Mouse (Mus musculus) embryonic stem cell, embryonic (primary cell): ENCODE results near the gene Tbx21.

Source experiments
- CTCF ChIA-PET, 4 experiments: fragments of 300-600 bp in 2 of 4; fragments of 350-600 bp in 2 of 4; sonication (Branson Sonifier 250); formaldehyde crosslinking; loops; one replicate each; lab custom pipeline; 2022; ENCODE audit warnings: inconsistent platforms in 2 of 4; lab: Charles Lee
- POLR2A ChIA-PET, 4 experiments: fragments of 300-600 bp in 2 of 4; fragments of 350-600 bp in 2 of 4; sonication (Branson Sonifier 250); formaldehyde crosslinking; loops; one replicate each; lab custom pipeline; 2022; ENCODE audit warnings: antibody characterized with exemption in 4 of 4, inconsistent platforms in 1 of 4; lab: Charles Lee

The Tbx21 gene

GRCm38 (mm10) chr11:97080291-97080690 is 34.8 kb downstream of the Tbx21 start:
- CTCF ChIA-PET, result interaction anchor here (0.5 to 2.1 kb wide), 15 partner anchors 13 to 1713 kb away, joined by 3 to 14 read pairs (median 4); no protein-coding TSS in a partner anchor

GRCm38 (mm10) chr11:97078751-97079150 is 36.4 kb downstream of the Tbx21 start:
- POLR2A ChIA-PET, result interaction anchor here in 2 of 4 experiments (0.9 to 1.9 kb wide), 12 partner anchors 8 to 110 kb away, joined by 3 to 9 read pairs (median 3); partner anchors contain the start of gene Tbx21 (in 2 of the 2)

More at GRCm38 (mm10) chr11:97080291-97080690, 34.8 kb downstream of the Tbx21 start:
- POLR2A ChIA-PET, result interaction anchor here (0.5 to 1.9 kb wide), 16 partner anchors 11 to 212 kb away, joined by 3 to 9 read pairs (median 3); partner anchors contain the start of genes Lrrc46 (in 1 of the 4), Mrpl10 (in 1 of the 4) and Scrn2 (in 1 of the 4)

DNA sequence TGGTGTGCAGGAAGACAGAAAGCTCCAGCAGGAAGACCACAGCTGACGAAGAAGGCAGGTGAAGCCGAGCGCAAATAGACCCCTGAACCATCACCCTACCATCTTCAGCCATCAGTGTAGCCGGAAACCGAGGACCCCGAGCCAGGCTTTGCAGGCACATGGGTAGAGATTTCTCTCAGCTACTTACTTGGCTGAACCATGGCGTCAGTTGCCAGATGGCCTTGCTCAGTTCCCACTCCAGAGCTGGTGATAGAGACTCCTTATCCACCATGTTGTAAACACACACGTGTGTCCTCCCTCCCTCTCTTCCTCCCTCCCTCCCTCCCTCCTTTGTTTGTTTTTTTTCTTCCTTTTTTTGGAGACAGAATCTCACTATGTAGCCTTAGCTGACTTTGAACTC is 40.9 kb downstream of the Tbx21 start:
- CTCF ChIA-PET, result interaction anchor here in 3 of 4 experiments (0.6 to 1.4 kb wide), 8 partner anchors 9 to 78 kb away, joined by 3 to 5 read pairs (median 3); no protein-coding TSS in a partner anchor
- POLR2A ChIA-PET, result interaction anchor here in 3 of 4 experiments (0.6 to 5.6 kb wide), 9 partner anchors 11 to 1119 kb away, joined by 3 to 51 read pairs (median 4); partner anchors contain the start of gene Tbx21 (in 1 of the 3)

More at GRCm38 (mm10) chr11:97078751-97079150, 36.4 kb downstream of the Tbx21 start:
- CTCF ChIA-PET, result interaction anchor here in 2 of 4 experiments (0.6 to 2.1 kb wide), 5 partner anchors 12 to 91 kb away, joined by 3 to 4 read pairs (median 3); no protein-coding TSS in a partner anchor

GRCm38 (mm10) chr11:97072533-97072932 is 42.6 kb downstream of the Tbx21 start:
- CTCF ChIA-PET, result interaction anchor here (0.5 to 1.3 kb wide), 19 partner anchors 12 to 703 kb away, joined by 3 to 11 read pairs (median 3); partner anchors contain the start of genes 1700001P01Rik (in 1 of the 4), Scrn2 (in 1 of the 4) and Tbx21 (in 1 of the 4)
- POLR2A ChIA-PET, result interaction anchor here in 2 of 4 experiments (0.8 to 5.6 kb wide), 10 partner anchors 9 to 116 kb away, joined by 3 to 51 read pairs (median 4); partner anchors contain the start of genes Kpnb1 (in 1 of the 2), Tbkbp1 (in 1 of the 2) and Tbx21 (in 1 of the 2)

- ChIA-PET CTCF (interaction anchor here in 2 of 4 experiments (0.6 to 1.2 kb wide), 3 partner anchors 12 to 218 kb away, joined by 3 to 9 read pairs (median 3); no protein-coding TSS in a partner anchor), POLR2A (interaction anchor here in 1 of 4 experiments (1.8 to 5.6 kb wide), 3 partner anchors 12 to 81 kb away, joined by 5 to 51 read pairs (median 6); partner anchors contain the start of gene Tbkbp1)
Measured at GRCm38 (mm10) chr11:97071129-97071528, 44.0 kb downstream of the Tbx21 start.

GRCm38 (mm10) chr11:97069770-97070169 is 45.4 kb downstream of the Tbx21 start:
- ChIA-PET POLR2A (interaction anchor here in 2 of 4 experiments (0.7 to 7.5 kb wide), 6 partner anchors 10 to 94 kb away, joined by 3 to 76 read pairs (median 7); partner anchors contain the start of gene Tbx21 (in 1 of the 2)), CTCF (interaction anchor here in 1 of 4 experiments (1.9 kb wide), 1 partner anchor 77 kb away, joined by 5 read pairs; no protein-coding TSS in a partner anchor)

DNA sequence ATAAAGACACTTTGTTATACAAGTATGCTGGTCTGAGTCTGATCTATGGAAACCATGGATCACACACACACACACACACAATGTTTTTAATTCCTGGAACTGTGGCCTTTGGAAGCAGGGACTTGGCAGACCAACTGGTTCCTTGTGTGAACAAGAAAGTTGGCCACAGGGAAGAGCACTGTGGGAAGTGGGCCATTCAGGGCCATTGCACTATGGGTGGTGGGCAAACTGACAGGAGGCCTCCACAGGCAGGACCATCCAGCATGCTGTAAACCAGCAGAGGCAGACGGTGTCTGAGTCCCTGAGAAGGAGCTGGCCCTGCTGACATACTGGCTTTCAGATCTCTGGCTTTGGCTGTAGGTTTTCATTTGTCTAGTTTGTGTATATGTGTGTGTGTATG is 45.8 kb downstream of the Tbx21 start:
- ChIA-PET POLR2A (interaction anchor here in 2 of 4 experiments (0.7 to 7.5 kb wide), 9 partner anchors 11 to 76 kb away, joined by 3 to 76 read pairs (median 5); partner anchors contain the start of genes Lrrc46 (in 1 of the 2), Mrpl10 (in 1 of the 2) and Tbx21 (in 1 of the 2)), CTCF (interaction anchor here in 2 of 4 experiments (0.8 to 1.9 kb wide), 3 partner anchors 45 to 127 kb away, joined by 3 to 5 read pairs (median 5); no protein-coding TSS in a partner anchor)

GRCm38 (mm10) chr11:97066656-97067360 is 48.3 kb downstream of the Tbx21 start:
- POLR2A ChIA-PET, result interaction anchor here (0.6 to 7.5 kb wide), 64 partner anchors 8 to 723 kb away, joined by 3 to 76 read pairs (median 4); partner anchors contain the start of genes Kpnb1 (in 2 of the 4), Lrrc46 (in 2 of the 4), Mrpl10 (in 2 of the 4) and Osbpl7 (in 2 of the 4)

GRCm38 (mm10) chr11:97065538-97066295 is 49.4 kb downstream of the Tbx21 start:
- CTCF ChIA-PET, result interaction anchor here in 3 of 4 experiments (0.6 to 2.2 kb wide), 6 partner anchors 16 to 88 kb away, joined by 3 to 8 read pairs (median 4); partner anchors contain the start of gene Scrn2 (in 1 of the 3)
- POLR2A ChIA-PET, result interaction anchor here in 3 of 4 experiments (0.5 to 7.5 kb wide), 28 partner anchors 9 to 724 kb away, joined by 3 to 76 read pairs (median 4); partner anchors contain the start of genes Kpnb1 (in 2 of the 3), Osbpl7 (in 2 of the 3) and Cdk5rap3 (in 1 of the 3)

More at GRCm38 (mm10) chr11:97066656-97067360, 48.3 kb downstream of the Tbx21 start:
- CTCF ChIA-PET, result interaction anchor here in 3 of 4 experiments (0.9 to 2.2 kb wide), 16 partner anchors 9 to 151 kb away, joined by 3 to 8 read pairs (median 4); partner anchors contain the start of genes Cdk5rap3 (in 1 of the 3) and Scrn2 (in 1 of the 3)

DNA sequence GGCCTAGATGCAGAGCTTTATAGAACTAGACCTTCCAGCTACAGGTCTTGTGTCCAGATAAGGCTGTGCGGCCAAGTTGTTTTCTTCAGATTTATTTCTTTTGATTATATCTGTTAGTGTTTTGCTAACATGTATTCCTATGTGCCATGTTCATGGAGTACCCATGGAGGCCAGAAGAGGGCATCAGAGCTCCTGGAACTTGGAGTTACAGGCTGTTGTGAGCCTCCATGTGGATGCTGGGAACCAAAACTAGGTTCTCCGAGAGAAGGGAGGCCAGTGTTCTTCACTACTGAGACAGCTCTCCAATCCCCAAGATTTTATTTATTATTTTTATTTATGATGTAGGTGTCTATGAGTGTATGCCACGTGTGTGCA is 51.2 kb downstream of the Tbx21 start:
- POLR2A ChIA-PET, result interaction anchor here in 3 of 4 experiments (0.6 to 7.5 kb wide), 16 partner anchors 8 to 125 kb away, joined by 3 to 68 read pairs (median 4); partner anchors contain the start of genes Lrrc46 (in 1 of the 3), Mrpl10 (in 1 of the 3) and Pnpo (in 1 of the 3)
- CTCF ChIA-PET, result interaction anchor here in 3 of 4 experiments (0.5 to 1.9 kb wide), 16 partner anchors 11 to 201 kb away, joined by 3 to 7 read pairs (median 3); partner anchors contain the start of genes Lrrc46 (in 2 of the 3) and Mrpl10 (in 2 of the 3)

GRCm38 (mm10) chr11:97063274-97063920 is 51.7 kb downstream of the Tbx21 start:
- CTCF ChIA-PET, result interaction anchor here in 3 of 4 experiments (0.5 to 1.9 kb wide), 15 partner anchors 11 to 200 kb away, joined by 3 to 7 read pairs (median 3); partner anchors contain the start of genes Lrrc46 (in 2 of the 3) and Mrpl10 (in 2 of the 3)
- POLR2A ChIA-PET, result interaction anchor here in 3 of 4 experiments (0.6 to 7.5 kb wide), 15 partner anchors 8 to 120 kb away, joined by 3 to 68 read pairs (median 4); partner anchors contain the start of genes Lrrc46 (in 1 of the 3), Mrpl10 (in 1 of the 3) and Pnpo (in 1 of the 3)

DNA sequence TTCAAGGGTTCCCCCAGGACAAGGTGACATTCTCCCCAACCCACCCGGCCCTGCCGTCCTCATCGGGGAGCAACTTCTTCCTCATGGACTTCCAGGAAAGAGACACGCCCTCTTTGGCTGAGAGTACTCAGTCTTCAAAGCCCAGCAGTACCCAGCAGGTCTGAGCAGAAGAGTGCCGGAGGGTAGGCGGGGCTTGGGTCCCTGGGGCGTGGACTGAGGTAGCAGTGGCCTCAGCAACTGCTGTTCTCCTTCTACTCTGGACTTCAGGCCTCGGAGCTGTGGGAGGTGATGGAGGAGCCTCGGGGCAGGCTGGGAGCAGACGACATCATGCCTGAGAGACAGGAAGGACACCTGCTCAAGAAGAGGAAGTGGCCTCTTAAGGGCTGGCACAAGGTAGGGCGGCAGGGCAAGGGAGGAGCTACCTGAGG is 62.9 kb downstream of the Tbx21 start:
- ChIA-PET POLR2A (interaction anchor here in 3 of 4 experiments (0.5 to 1.7 kb wide), 10 partner anchors 8 to 258 kb away, joined by 3 to 6 read pairs (median 3); partner anchors contain the start of genes Lrrc46 (in 1 of the 3) and Mrpl10 (in 1 of the 3)), CTCF (interaction anchor here in 2 of 4 experiments (0.9 to 1.1 kb wide), 3 partner anchors 11 to 31 kb away, joined by 4 to 7 read pairs (median 6); partner anchors contain the start of genes Lrrc46 (in 1 of the 2) and Mrpl10 (in 1 of the 2))

DNA sequence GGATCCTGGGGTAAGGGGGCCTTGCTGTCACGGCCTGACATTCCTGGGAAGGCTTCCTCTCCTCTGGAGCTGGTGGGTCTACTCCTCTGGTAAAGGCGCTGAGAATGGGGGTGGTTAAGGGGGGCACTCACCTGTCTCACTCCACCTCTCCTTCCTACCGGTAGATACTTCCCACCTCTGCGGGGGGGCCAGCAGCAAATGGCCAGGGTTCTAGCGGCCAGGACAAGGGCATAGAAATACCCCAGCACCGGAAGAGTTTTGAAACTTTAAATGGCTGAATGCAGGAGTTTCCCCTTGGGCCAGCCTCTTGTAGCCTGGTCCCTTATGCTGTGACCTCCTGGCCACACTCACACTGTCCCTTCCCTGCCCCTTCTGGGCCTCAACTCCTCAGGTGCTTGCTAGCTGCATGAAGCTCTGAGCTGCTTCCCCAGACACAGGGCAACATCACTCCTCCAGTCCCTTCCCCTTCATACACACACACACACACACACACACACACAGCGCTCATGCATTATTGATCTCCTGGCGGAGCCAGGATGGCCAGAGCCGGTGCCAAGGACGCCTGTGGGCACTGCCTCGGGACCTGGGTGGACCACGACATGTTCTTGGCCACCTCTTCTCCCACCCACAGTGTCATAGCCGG is 64.1 kb downstream of the Tbx21 start:
- CTCF ChIA-PET, result interaction anchor here in 3 of 4 experiments (0.5 to 1.9 kb wide), 13 partner anchors 10 to 149 kb away, joined by 3 to 9 read pairs (median 3); partner anchors contain the start of genes Lrrc46 (in 2 of the 3), Mrpl10 (in 2 of the 3) and Scrn2 (in 1 of the 3)
- POLR2A ChIA-PET, result interaction anchor here in 3 of 4 experiments (0.6 to 2.9 kb wide), 27 partner anchors 9 to 279 kb away, joined by 3 to 17 read pairs (median 4); partner anchors contain the start of genes Cdk5rap3 (in 2 of the 3), Lrrc46 (in 2 of the 3), Mrpl10 (in 2 of the 3) and Scrn2 (in 2 of the 3)
